Mouse (Mus musculus) bone marrow macrophage, adult 2 months (primary cell): ENCODE measurements around the gene Dhtkd1.

ENCODE experiments used
- CTCF ChIP-seq: IDR thresholded peaks from 2 replicates; pipeline ENCODE4 v1.5.1; 2012; ENCODE audit warnings: low read depth, mild to moderate bottlenecking, low read length, moderate library complexity
- POLR2A ChIP-seq: IDR thresholded peaks from 2 replicates; pipeline ENCODE4 v1.6.1; 2012; ENCODE audit warnings: mild to moderate bottlenecking, low read depth, low read length, borderline replicate concordance

GRCm38 (mm10) chr2:5894296-5894695, 48.3 kb downstream of the Dhtkd1 start:
- TF ChIP-seq POLR2A (no peak), CTCF (no peak)
